Mouse (Mus musculus): ENCODE data around the gene Abtb1. TPM values are rescaled to one million over a fixed set of nuclear protein-coding genes. Genes with fewer than 3 reads are reported as not detected.

The Abtb1 gene
- polyA plus RNA-seq (2015; fragmentation: Nextera tagmentation; extraction: Ambion mirVana): 49.5 and 50.4 TPM in 2 replicates

GRCm38 (mm10) chr6:88841781-88842689, at the start of gene Abtb1:
Abtb1 (minus strand) TSS chr6:88841984.
- peak within 1 kb of the TSS; percentile 82 for H3K4me2 ChIP-seq (ENCODE audit: low read depth, low read length)
- peaks cover 14% of the 10 kb centered on the region for H3K4me1 ChIP-seq (replicated peaks; ENCODE audit: control insufficient read depth, insufficient read depth, low read length)
- peaks cover 16% of the 10 kb centered on the region for H3K36me3 ChIP-seq (ENCODE audit: control insufficient read depth, insufficient read depth, low read length)
- H3K9me3 ChIP-seq (ENCODE audit: control insufficient read depth, low read length): no peaks in the 10 kb centered on the region
- H3K27ac ChIP-seq (ENCODE audit: low read length): peak within 1 kb of the TSS; percentile 92
- H3K4me3 ChIP-seq (ENCODE audit: low read length): peak within 1 kb of the TSS; percentile 95
- ATAC-seq (ENCODE audit: low read depth): peak; percentile 97
- peak within 1 kb of the TSS; percentile 94 for H3K9ac ChIP-seq (ENCODE audit: low read length)
- H3K27me3 ChIP-seq (ENCODE audit: control insufficient read depth, insufficient read depth, low read depth, low read length): no peaks in the 10 kb centered on the region
- WGBS: under 1% methylated on average over 71 of the region's 72 CpGs

- WGBS: 83% methylated on average over 7 of the region's 7 CpGs
- Histone ChIP-seq H3K36me3 (ENCODE audit: control insufficient read depth, insufficient read depth, low read length) (peaks cover 79% of the 10 kb centered on the region), H3K4me2 (ENCODE audit: low read depth, low read length) (no peak overlapping the region), H3K27me3 (ENCODE audit: control insufficient read depth, insufficient read depth, low read depth, low read length) (no peaks in the 10 kb centered on the region), H3K9ac (ENCODE audit: low read length) (no peak overlapping the region), H3K4me1 (replicated peaks; ENCODE audit: control insufficient read depth, insufficient read depth, low read length) (no peaks in the 10 kb centered on the region), H3K27ac (ENCODE audit: low read length) (no peak overlapping the region), H3K4me3 (ENCODE audit: low read length) (no peak overlapping the region), H3K9me3 (ENCODE audit: control insufficient read depth, low read length) (no peaks in the 10 kb centered on the region)
- no peak for ATAC-seq (ENCODE audit: low read depth)
These were observed 49.0 kb upstream of the Abtb1 start for GRCm38 (mm10) chr6:88890832-88891231.

GRCm38 (mm10) chr6:88889410-88890042, 47.7 kb upstream of the Abtb1 start:
- 78% methylated on average over 13 of the region's 13 CpGs for WGBS
- H3K4me2 ChIP-seq (ENCODE audit: low read depth, low read length): no peak overlapping the region
- H3K9me3 ChIP-seq (ENCODE audit: control insufficient read depth, low read length): no peaks in the 10 kb centered on the region
- H3K36me3 ChIP-seq (ENCODE audit: control insufficient read depth, insufficient read depth, low read length): peaks cover 78% of the 10 kb centered on the region
- H3K4me1 ChIP-seq (replicated peaks; ENCODE audit: control insufficient read depth, insufficient read depth, low read length): no peaks in the 10 kb centered on the region
- no peaks in the 10 kb centered on the region for H3K27me3 ChIP-seq (ENCODE audit: control insufficient read depth, insufficient read depth, low read depth, low read length)
- no peak overlapping the region for H3K9ac ChIP-seq (ENCODE audit: low read length)
- 0 out of 2 replicates have a peak, but pooled peaks have one; percentile 2 for ATAC-seq (ENCODE audit: low read depth)
- no peak overlapping the region for H3K27ac ChIP-seq (ENCODE audit: low read length)
- no peak overlapping the region for H3K4me3 ChIP-seq (ENCODE audit: low read length)

- no peak overlapping the region for H3K9ac ChIP-seq (ENCODE audit: low read length)
- WGBS: 82% methylated on average over 2 of the region's 2 CpGs
- H3K27me3 ChIP-seq (ENCODE audit: control insufficient read depth, insufficient read depth, low read depth, low read length): no peaks in the 10 kb centered on the region
- H3K4me1 ChIP-seq (replicated peaks; ENCODE audit: control insufficient read depth, insufficient read depth, low read length): no peaks in the 10 kb centered on the region
- no peak overlapping the region for H3K27ac ChIP-seq (ENCODE audit: low read length)
- no peaks in the 10 kb centered on the region for H3K9me3 ChIP-seq (ENCODE audit: control insufficient read depth, low read length)
- peaks cover 66% of the 10 kb centered on the region for H3K36me3 ChIP-seq (ENCODE audit: control insufficient read depth, insufficient read depth, low read length)
- H3K4me3 ChIP-seq (ENCODE audit: low read length): no peak overlapping the region
- no peak overlapping the region for H3K4me2 ChIP-seq (ENCODE audit: low read depth, low read length)
- no peak for ATAC-seq (ENCODE audit: low read depth)
These were observed 44.7 kb upstream of the Abtb1 start for GRCm38 (mm10) chr6:88886417-88886967.

- 89% methylated on average over 12 of the region's 12 CpGs for WGBS
- H3K9me3 ChIP-seq (ENCODE audit: control insufficient read depth, low read length): no peaks in the 10 kb centered on the region
- H3K9ac ChIP-seq (ENCODE audit: low read length): no peak overlapping the region
- no peaks in the 10 kb centered on the region for H3K4me1 ChIP-seq (replicated peaks; ENCODE audit: control insufficient read depth, insufficient read depth, low read length)
- no peak overlapping the region for H3K27ac ChIP-seq (ENCODE audit: low read length)
- H3K27me3 ChIP-seq (ENCODE audit: control insufficient read depth, insufficient read depth, low read depth, low read length): no peaks in the 10 kb centered on the region
- peaks cover 60% of the 10 kb centered on the region for H3K36me3 ChIP-seq (ENCODE audit: control insufficient read depth, insufficient read depth, low read length)
- H3K4me2 ChIP-seq (ENCODE audit: low read depth, low read length): no peak overlapping the region
- no peak for ATAC-seq (ENCODE audit: low read depth)
- no peak overlapping the region for H3K4me3 ChIP-seq (ENCODE audit: low read length)
These were observed 44.0 kb upstream of the Abtb1 start for GRCm38 (mm10) chr6:88885644-88886416.

- Histone ChIP-seq H3K9me3 (ENCODE audit: control insufficient read depth, low read length) (no peaks in the 10 kb centered on the region), H3K4me2 (ENCODE audit: low read depth, low read length) (no peak overlapping the region), H3K4me1 (replicated peaks; ENCODE audit: control insufficient read depth, insufficient read depth, low read length) (no peaks in the 10 kb centered on the region), H3K4me3 (ENCODE audit: low read length) (no peak overlapping the region), H3K27ac (ENCODE audit: low read length) (no peak overlapping the region), H3K9ac (ENCODE audit: low read length) (no peak overlapping the region), H3K27me3 (ENCODE audit: control insufficient read depth, insufficient read depth, low read depth, low read length) (no peaks in the 10 kb centered on the region), H3K36me3 (ENCODE audit: control insufficient read depth, insufficient read depth, low read length) (peaks cover 54% of the 10 kb centered on the region)
- 94% methylated on average over 17 of the region's 17 CpGs for WGBS
- ATAC-seq (ENCODE audit: low read depth): no peak
These were observed 42.9 kb upstream of the Abtb1 start for GRCm38 (mm10) chr6:88884690-88885089.

- H3K9ac ChIP-seq (ENCODE audit: low read length): no peak overlapping the region
- 89% methylated on average over 10 of the region's 10 CpGs for WGBS
- no peak overlapping the region for H3K27ac ChIP-seq (ENCODE audit: low read length)
- no peak overlapping the region for H3K4me3 ChIP-seq (ENCODE audit: low read length)
- no peak overlapping the region for H3K4me2 ChIP-seq (ENCODE audit: low read depth, low read length)
- H3K4me1 ChIP-seq (replicated peaks; ENCODE audit: control insufficient read depth, insufficient read depth, low read length): no peaks in the 10 kb centered on the region
- H3K36me3 ChIP-seq (ENCODE audit: control insufficient read depth, insufficient read depth, low read length): peaks cover 49% of the 10 kb centered on the region
- H3K9me3 ChIP-seq (ENCODE audit: control insufficient read depth, low read length): no peaks in the 10 kb centered on the region
- no peak for ATAC-seq (ENCODE audit: low read depth)
- no peaks in the 10 kb centered on the region for H3K27me3 ChIP-seq (ENCODE audit: control insufficient read depth, insufficient read depth, low read depth, low read length)
These were observed 42.4 kb upstream of the Abtb1 start for GRCm38 (mm10) chr6:88884195-88884594.

GRCm38 (mm10) chr6:88881334-88881733, 39.5 kb upstream of the Abtb1 start:
- Histone ChIP-seq H3K4me2 (ENCODE audit: low read depth, low read length) (no peak overlapping the region), H3K4me1 (replicated peaks; ENCODE audit: control insufficient read depth, insufficient read depth, low read length) (no peaks in the 10 kb centered on the region), H3K27ac (ENCODE audit: low read length) (no peak overlapping the region), H3K27me3 (ENCODE audit: control insufficient read depth, insufficient read depth, low read depth, low read length) (no peaks in the 10 kb centered on the region), H3K9me3 (ENCODE audit: control insufficient read depth, low read length) (no peaks in the 10 kb centered on the region), H3K9ac (ENCODE audit: low read length) (no peak overlapping the region), H3K4me3 (ENCODE audit: low read length) (no peak overlapping the region), H3K36me3 (ENCODE audit: control insufficient read depth, insufficient read depth, low read length) (peaks cover 25% of the 10 kb centered on the region)
- 83% methylated on average over 7 of the region's 7 CpGs for WGBS
- no peak for ATAC-seq (ENCODE audit: low read depth)

All from lung, embryonic 16.5 days (tissue).